Mouse (Mus musculus): ENCODE results near the gene Spock2.

- TF ChIP-seq CTCF (IDR thresholded peaks at IDR 0.05; ENCODE audit: low read depth) (no peak), EP300 (IDR thresholded peaks at IDR 0.05; ENCODE audit: low read depth) (no peak)
Measured at GRCm38 (mm10) chr10:60092311-60092710, 13.7 kb upstream of the Spock2 start.
